Mouse (Mus musculus) gastrocnemius, adult 18-20 months (tissue): ENCODE measurements around the gene Dirc2. TPM values are rescaled to one million over a fixed set of nuclear protein-coding genes. Genes with fewer than 3 reads are reported as not detected.

Source experiments
- DNase-seq: peaks from one replicate; pipeline ENCODE4 v3.0.0; 2021; ENCODE audit warnings: low spot score
- total RNA-seq, 2 experiments: library from RNA; stranded (reverse); gene quantifications; 2 replicates each; pipeline ENCODE4 v1.2.3; 2021

The Dirc2 gene
- total RNA-seq, 2 experiments from 2014 or later = 61.7 to 65.1 TPM

GRCm38 (mm10) chr16:35686491-35686890 is 82.7 kb downstream of the Dirc2 start:
- DNase-seq = no peak

GRCm38 (mm10) chr16:35685027-35685426 is 84.1 kb downstream of the Dirc2 start:
- no peak for DNase-seq

- DNase-seq = peak; percentile 39
Measured at GRCm38 (mm10) chr16:35681327-35682108, 87.6 kb downstream of the Dirc2 start.

GRCm38 (mm10) chr16:35678476-35678875 is 90.7 kb downstream of the Dirc2 start:
- DNase-seq = no peak

- no peak for DNase-seq
Measured at GRCm38 (mm10) chr16:35677511-35678113, 91.5 kb downstream of the Dirc2 start.

GRCm38 (mm10) chr16:35664847-35665246 is 104.3 kb downstream of the Dirc2 start:
- DNase-seq = no peak

GRCm38 (mm10) chr16:35663831-35664414 is 105.2 kb downstream of the Dirc2 start:
- no peak for DNase-seq

- no peak for DNase-seq
Measured at GRCm38 (mm10) chr16:35660222-35660621, 108.9 kb downstream of the Dirc2 start.

GRCm38 (mm10) chr16:35653951-35654350 is 115.2 kb downstream of the Dirc2 start:
- DNase-seq = no peak

GRCm38 (mm10) chr16:35652706-35653105 is 116.5 kb downstream of the Dirc2 start:
- peak; percentile 28 for DNase-seq

- peak; percentile 39 for DNase-seq
Measured at GRCm38 (mm10) chr16:35652206-35652605, 117.0 kb downstream of the Dirc2 start.

- no peak for DNase-seq
Measured at GRCm38 (mm10) chr16:35648862-35649261, 120.3 kb downstream of the Dirc2 start.

Other genes starting within 250 kb of the Dirc2 start
- gene Sema5b, start 228.2 kb downstream of the Dirc2 start, total RNA-seq = under 1 TPM; 0.23 to 0.24 TPM
- 1 to 10 TPM; 3.5 to 4.3 TPM for gene Hspbap1, start 1.0 kb upstream of the Dirc2 start, total RNA-seq
- gene Parp14, start 102.2 kb upstream of the Dirc2 start, total RNA-seq = 1 to 10 TPM; 2.1 to 3.5 TPM
- 1 to 10 TPM; 3.1 to 5.0 TPM for gene Parp9, start 169.1 kb upstream of the Dirc2 start, total RNA-seq
- gene Dtx3l, start 169.8 kb upstream of the Dirc2 start, total RNA-seq = 1 to 10 TPM; 4.3 to 5.1 TPM
- gene Kpna1, start 209.4 kb upstream of the Dirc2 start, total RNA-seq = 100 to 1,000 TPM; 188 to 197 TPM